Mouse (Mus musculus) T-cell, adult 2 months (primary cell): ENCODE measurements around the gene Lrrc4b.

ENCODE experiments used
- DNase-seq: peaks from one replicate; pipeline ENCODE4 v3.0.0; 2022; ENCODE audit warnings: low spot score

The Lrrc4b gene

GRCm38 (mm10) chr7:44487936-44488335, 59.1 kb downstream of the Lrrc4b start:
- DNase-seq, result no peak

GRCm38 (mm10) chr7:44488545-44488944, 59.7 kb downstream of the Lrrc4b start:
- DNase-seq, result no peak

- DNase-seq, result no peak
Observed at GRCm38 (mm10) chr7:44490281-44490680, 61.5 kb downstream of the Lrrc4b start.

DNA sequence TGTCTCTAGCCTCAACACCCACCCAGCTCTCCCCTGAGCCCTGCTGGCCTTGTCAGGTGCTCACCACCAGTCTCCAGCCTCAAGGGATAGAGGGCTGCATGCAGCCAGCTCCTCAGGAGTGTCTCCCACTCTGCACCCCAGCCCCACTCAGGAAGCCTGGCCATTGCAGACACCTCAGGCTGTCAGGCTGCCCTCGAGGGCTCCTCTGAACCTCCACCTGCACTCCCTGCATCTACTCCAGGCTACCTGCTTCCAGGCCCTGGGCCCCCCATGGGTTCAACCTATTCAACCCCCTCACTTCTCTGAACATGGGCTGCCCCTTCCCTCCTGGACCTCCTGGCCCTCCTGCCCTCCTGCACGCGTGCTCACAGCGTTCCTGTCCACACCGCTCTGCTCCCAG, 62.6 kb downstream of the Lrrc4b start:
- no peak for DNase-seq

- no peak for DNase-seq
Observed at GRCm38 (mm10) chr7:44492166-44492826, 63.5 kb downstream of the Lrrc4b start.

DNA sequence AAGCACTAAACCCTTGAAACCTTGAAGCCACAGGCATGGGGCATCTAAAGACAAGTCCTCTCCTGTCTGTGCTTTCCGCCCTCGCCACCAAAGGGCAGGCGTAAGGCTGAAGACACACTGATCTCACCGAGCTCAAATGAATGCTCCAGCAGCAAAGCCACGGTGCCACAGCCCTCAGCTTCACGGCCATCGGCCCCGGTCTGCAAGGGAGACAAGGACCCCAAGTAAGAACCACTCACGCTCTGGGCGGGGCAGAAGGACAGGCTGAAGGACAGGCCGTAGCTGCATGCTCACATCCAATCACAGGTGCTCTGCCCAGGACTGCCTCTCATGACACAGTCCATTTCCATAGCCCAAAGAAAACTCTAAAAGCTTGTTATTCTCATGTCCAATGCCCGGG, 65.9 kb downstream of the Lrrc4b start:
- DNase-seq, result no peak

- no peak for DNase-seq
Observed at GRCm38 (mm10) chr7:44495086-44495485, 66.3 kb downstream of the Lrrc4b start.

GRCm38 (mm10) chr7:44495992-44496770, 67.4 kb downstream of the Lrrc4b start, which contains the start of the genes Emc10 and Fam71e1:
Gene Emc10, minus strand, starts transcription at chr7:44496529.
Gene Fam71e1, plus strand, starts transcription at chr7:44496581.
- DNase-seq, result peak; percentile 99

DNA sequence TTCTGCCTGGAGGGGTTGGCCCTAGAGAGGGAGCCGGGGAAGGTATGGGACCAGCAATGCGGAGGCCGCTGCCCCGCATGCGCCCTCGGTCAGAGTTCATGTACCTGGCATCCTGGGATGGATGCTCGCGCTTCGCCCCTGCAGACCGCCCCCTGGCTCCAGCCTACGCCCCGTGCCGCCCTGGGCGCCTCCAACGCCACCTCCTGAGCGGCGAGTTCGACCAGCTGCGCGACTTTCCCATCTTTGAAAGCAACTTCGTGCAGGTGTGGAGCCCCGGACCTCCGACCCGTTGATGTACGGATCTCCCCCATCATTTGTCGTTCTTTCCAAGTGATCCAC, 67.9 kb downstream of the Lrrc4b start:
- no peak for DNase-seq

DNA sequence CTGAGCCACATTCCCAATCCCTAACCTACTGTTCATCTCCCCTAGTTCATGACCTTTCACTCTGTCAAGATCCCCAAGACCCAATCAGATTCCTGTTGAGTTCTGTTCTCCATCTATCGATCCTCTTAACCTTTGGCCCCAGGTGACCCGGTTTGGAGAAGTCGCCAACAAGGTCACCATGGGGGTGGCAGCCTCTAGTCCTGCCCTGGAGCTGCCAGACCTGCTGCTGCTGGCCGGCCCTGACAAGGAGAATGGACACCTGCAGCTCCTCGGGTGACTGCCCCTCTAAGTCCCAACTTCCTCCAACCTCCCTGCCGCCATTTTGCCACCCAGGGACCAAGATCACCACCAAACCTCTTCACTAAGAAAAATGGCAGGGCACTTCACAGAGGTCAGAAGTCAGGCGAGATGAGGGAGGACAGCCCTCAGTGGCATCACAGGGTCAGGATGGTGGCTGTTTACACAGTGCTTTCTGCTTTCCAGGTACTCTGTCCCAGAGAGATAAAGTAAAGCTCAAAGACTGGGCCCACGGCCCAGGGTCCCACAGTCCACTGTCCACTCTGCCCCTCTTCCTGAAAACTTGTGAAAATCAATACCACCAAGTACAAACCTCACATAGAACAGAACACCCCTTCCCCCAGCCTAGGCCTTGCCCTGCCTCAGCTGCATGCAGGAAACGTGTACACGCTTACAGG, 68.7 kb downstream of the Lrrc4b start:
- no peak for DNase-seq

GRCm38 (mm10) chr7:44498922-44499321, 70.1 kb downstream of the Lrrc4b start:
- DNase-seq, result no peak

DNA sequence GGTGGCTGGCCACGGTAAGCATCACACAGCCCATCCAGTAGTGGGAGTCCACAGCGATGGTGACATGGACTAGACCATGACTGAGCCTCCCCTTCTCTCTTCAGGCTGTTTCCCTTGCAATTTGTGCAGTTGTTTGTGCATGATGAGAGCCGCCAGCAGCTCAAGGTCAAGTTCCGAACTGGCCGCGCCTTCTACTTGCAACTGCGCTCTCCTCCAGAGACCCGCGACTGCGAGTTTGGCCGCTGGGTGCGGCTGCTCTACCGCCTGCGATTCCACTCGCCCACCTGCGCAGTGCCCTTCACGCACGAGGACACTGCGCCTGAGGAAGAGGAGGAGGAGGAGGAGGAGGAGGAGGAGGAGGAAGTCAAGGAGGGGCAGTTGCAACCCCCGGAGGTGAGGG, 71.2 kb downstream of the Lrrc4b start:
- no peak for DNase-seq

- peak; percentile 71 for DNase-seq
Observed at GRCm38 (mm10) chr7:44501563-44502115, 72.8 kb downstream of the Lrrc4b start.

DNA sequence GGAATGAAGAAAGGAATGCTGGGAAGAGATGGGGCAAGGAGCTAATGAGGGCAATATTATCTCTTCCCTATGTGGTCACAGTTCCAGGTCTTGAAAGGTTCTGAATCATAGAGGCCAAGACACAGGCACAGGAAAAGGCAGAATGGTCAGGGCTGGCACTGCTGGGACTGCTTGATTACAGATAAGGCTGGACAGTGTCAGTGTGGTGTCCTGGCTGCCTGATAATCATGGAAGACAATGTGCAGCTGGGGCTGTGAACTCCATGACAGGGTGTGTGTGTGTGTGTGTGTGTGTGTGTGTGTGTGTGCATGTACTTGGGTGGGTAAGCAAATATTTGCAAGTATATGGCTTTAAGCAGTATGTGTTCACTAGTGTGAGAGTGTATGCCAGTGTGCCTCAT, 78.7 kb downstream of the Lrrc4b start:
- no peak for DNase-seq
